Mouse (Mus musculus) hindbrain, embryonic 12.5 days (tissue): ENCODE data around the gene Tfap2a. TPM values are rescaled to one million over a fixed set of nuclear protein-coding genes. Genes with fewer than 3 reads are reported as not detected.
A peak's percentile ranks its signal among the peaks of the same experiment; 100 is the strongest.

Source experiments
- ATAC-seq: fragments of 200-750 bp; cut with Nextera tagmentation; 2 replicates; pipeline ENCODE4 v1.8.0; 2017; ENCODE audit warnings: moderate TSS enrichment; ENCODE audit not compliant: low FRiP score
- H3K27ac ChIP-seq: fragments of 300-500 bp; sonication (generic); 2 replicates; pipeline ENCODE4 v1.5.1; 2016; ENCODE audit warnings: mild to moderate bottlenecking
- H3K27me3 ChIP-seq: fragments of 300-500 bp; sonication (generic); 2 replicates; pipeline ENCODE4 v1.6.1; 2016; ENCODE audit warnings: mild to moderate bottlenecking
- H3K36me3 ChIP-seq: fragments of 300-500 bp; sonication (generic); 2 replicates; pipeline ENCODE4 v1.6.1; 2016; ENCODE audit warnings: mild to moderate bottlenecking
- H3K4me1 ChIP-seq: fragments of 300-500 bp; sonication (generic); 2 replicates; pipeline ENCODE4 v1.6.1; 2016
- H3K4me2 ChIP-seq: fragments of 300-500 bp; sonication (generic); replicated peaks from 2 replicates; pipeline ENCODE4 v1.6.1; 2016; ENCODE audit warnings: mild to moderate bottlenecking
- H3K4me3 ChIP-seq: fragments of 300-500 bp; sonication (generic); 2 replicates; pipeline ENCODE4 v1.5.1; 2016; ENCODE audit warnings: mild to moderate bottlenecking
- H3K9ac ChIP-seq: fragments of 300-500 bp; sonication (generic); 2 replicates; pipeline ENCODE4 v1.6.1; 2016; ENCODE audit warnings: mild to moderate bottlenecking, moderate library complexity
- H3K9me3 ChIP-seq: fragments of 300-500 bp; sonication (generic); replicated peaks from 2 replicates; pipeline ENCODE4 v1.6.1; 2016; ENCODE audit warnings: mild to moderate bottlenecking
- WGBS: fragments of 180-500 bp; shearing (Covaris S2); methylation state at CpG from one replicate; pipeline ENCODE4 v1.1.7; 2016; 5-methylcytosine and 5-hydroxymethylcytosine counted together
- polyA plus RNA-seq: library from polyadenylated mRNA; unstranded; fragments of >200 nt; fragmentation: Nextera tagmentation; extraction: Ambion mirVana; gene quantifications from 2 replicates; pipeline ENCODE4 v1.2.1, GENCODE M21; 2016

The Tfap2a gene
- polyA plus RNA-seq, 1 experiment from 2014 or later: 20.5 TPM

DNA sequence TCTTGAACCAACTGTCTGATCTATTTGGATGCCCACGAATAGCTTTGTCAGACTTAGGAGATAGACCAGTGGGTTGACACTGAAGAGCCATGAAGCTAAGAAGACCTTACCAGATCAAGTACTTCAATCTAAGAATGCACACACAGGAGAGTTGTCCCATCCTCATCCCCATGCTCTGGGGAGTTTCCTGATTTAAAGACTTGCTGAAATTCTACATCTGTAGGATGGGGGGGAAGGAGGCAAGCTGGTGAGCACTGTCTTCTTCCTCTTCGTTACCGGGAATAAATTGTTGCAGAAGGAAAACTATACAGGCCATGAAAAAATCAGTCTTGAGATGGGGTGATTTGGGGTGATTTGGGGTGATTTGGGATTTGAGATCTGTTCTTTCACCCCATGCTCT is 30.5 kb downstream of the Tfap2a start:
- peaks cover 43% of the 10 kb centered on the region for H3K4me1 ChIP-seq
- WGBS: 4% methylated on average over 3 of the region's 3 CpGs

GRCm38 (mm10) chr13:40706612-40707011 is 31.6 kb downstream of the Tfap2a start:
- Histone ChIP-seq H3K9ac (no peak overlapping the region), H3K4me1 (peaks cover 45% of the 10 kb centered on the region), H3K36me3 (no peaks in the 10 kb centered on the region), H3K4me3 (no peak overlapping the region), H3K27ac (no peak overlapping the region), H3K27me3 (peaks cover 99% of the 10 kb centered on the region), H3K9me3 (no peaks in the 10 kb centered on the region), H3K4me2 (no peak overlapping the region)
- under 1% methylated on average over 5 of the region's 5 CpGs for WGBS
- no peak for ATAC-seq

More for the DNA sequence above, 30.5 kb downstream of the Tfap2a start:
- Histone ChIP-seq H3K4me2 (no peak overlapping the region), H3K4me3 (no peak overlapping the region), H3K27me3 (peaks cover 99% of the 10 kb centered on the region), H3K9ac (no peak overlapping the region), H3K27ac (no peak overlapping the region), H3K9me3 (no peaks in the 10 kb centered on the region), H3K36me3 (no peaks in the 10 kb centered on the region)
- ATAC-seq: no peak

DNA sequence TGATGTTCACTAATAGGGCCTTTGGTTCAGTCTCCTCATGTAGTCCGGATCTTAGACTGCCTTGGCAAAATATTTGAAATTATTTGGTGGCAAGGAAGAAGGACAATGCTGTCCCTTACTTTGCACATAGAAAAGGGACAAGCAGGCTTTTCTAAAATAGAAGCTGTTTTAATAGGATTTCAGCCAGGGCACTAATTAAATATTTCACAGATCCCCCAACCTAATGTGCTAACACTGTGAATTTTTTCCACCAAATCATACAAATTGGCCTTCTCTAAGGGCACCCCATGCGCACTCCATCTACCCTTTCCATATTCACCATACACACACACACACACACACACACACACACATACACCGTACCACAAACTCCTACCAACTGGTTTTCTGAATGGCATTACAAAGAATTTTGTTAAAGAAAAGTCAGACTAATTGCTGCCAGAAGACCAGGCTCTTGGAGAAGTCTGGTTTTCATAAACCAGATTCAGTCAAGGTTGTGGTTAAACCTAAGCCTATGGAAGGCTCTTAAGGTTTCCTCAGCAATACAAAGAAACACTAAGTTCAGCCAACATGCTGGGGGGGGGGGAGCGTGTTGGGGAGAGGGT is 32.3 kb downstream of the Tfap2a start:
- Histone ChIP-seq H3K27ac (0 out of 2 replicates have a peak overlapping the region, but pooled peaks have one; percentile 72), H3K9me3 (no peaks in the 10 kb centered on the region), H3K36me3 (no peaks in the 10 kb centered on the region), H3K27me3 (peaks cover 99% of the 10 kb centered on the region), H3K4me2 (no peak overlapping the region), H3K4me1 (peaks cover 41% of the 10 kb centered on the region), H3K4me3 (no peak overlapping the region), H3K9ac (no peak overlapping the region)
- 6% methylated on average over 4 of the region's 4 CpGs for WGBS
- no peak for ATAC-seq

DNA sequence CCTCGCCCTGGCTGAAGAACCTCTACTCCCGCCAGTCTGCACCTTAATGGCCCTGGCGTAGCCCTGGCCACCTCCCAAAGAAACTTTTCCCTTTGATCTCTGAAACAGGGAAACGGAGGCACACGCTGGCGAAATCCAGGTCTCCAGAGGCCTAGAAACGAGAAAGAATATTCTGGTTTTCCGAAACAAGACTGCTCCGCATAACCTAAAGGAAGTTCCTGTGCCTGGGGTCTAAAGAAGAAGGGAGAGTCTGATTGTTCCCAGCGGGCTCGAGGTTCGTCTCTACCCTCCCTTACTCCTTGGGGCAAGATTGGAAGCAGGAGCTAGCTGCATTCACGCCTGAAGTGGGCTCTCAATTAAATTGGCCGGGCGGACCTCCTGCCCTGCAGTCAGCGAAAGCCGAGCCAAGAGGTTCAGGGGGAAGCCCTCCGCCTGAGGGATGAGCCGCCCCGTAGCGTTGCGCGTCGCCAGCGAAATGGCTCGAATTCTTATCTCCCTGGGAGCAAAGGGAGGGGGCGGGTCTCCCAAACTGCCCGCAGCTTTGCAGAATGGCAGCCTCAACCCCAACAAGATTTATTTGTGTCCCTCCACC is 33.2 kb downstream of the Tfap2a start:
- H3K36me3 ChIP-seq: no peaks in the 10 kb centered on the region
- peak overlapping the region; percentile 45 for H3K4me2 ChIP-seq
- no peaks in the 10 kb centered on the region for H3K9me3 ChIP-seq
- WGBS: 0% methylated on average over 28 of the region's 28 CpGs
- peaks cover 38% of the 10 kb centered on the region for H3K4me1 ChIP-seq
- peak overlapping the region; percentile 72 for H3K27ac ChIP-seq
- peaks cover 99% of the 10 kb centered on the region for H3K27me3 ChIP-seq
- H3K4me3 ChIP-seq: peak overlapping the region; percentile 12; the same call in 1 of the 2 replicates
- H3K9ac ChIP-seq: no peak overlapping the region
- ATAC-seq: no peak

GRCm38 (mm10) chr13:40703982-40704501 is 34.1 kb downstream of the Tfap2a start:
- Histone ChIP-seq H3K27ac (peak overlapping the region; percentile 72), H3K4me2 (peak overlapping the region; percentile 45), H3K4me1 (peaks cover 30% of the 10 kb centered on the region), H3K9ac (no peak overlapping the region), H3K27me3 (peaks cover 96% of the 10 kb centered on the region), H3K9me3 (no peaks in the 10 kb centered on the region), H3K36me3 (no peaks in the 10 kb centered on the region), H3K4me3 (peak overlapping the region; percentile 12)
- WGBS: under 1% methylated on average over 38 of the region's 38 CpGs
- peak; percentile 88 for ATAC-seq

- 1% methylated on average over 19 of the region's 19 CpGs for WGBS
- H3K9ac ChIP-seq: no peak overlapping the region
- no peak overlapping the region for H3K4me3 ChIP-seq
- H3K4me1 ChIP-seq: peaks cover 26% of the 10 kb centered on the region
- H3K27me3 ChIP-seq: peaks cover 93% of the 10 kb centered on the region
- H3K4me2 ChIP-seq: peak overlapping the region; percentile 24
- H3K36me3 ChIP-seq: no peaks in the 10 kb centered on the region
- H3K27ac ChIP-seq: peak overlapping the region; percentile 72
- ATAC-seq: peak; percentile 11; the same call in 1 of the 2 replicates
- no peaks in the 10 kb centered on the region for H3K9me3 ChIP-seq
These were observed 34.9 kb downstream of the Tfap2a start for GRCm38 (mm10) chr13:40703123-40703797.

DNA sequence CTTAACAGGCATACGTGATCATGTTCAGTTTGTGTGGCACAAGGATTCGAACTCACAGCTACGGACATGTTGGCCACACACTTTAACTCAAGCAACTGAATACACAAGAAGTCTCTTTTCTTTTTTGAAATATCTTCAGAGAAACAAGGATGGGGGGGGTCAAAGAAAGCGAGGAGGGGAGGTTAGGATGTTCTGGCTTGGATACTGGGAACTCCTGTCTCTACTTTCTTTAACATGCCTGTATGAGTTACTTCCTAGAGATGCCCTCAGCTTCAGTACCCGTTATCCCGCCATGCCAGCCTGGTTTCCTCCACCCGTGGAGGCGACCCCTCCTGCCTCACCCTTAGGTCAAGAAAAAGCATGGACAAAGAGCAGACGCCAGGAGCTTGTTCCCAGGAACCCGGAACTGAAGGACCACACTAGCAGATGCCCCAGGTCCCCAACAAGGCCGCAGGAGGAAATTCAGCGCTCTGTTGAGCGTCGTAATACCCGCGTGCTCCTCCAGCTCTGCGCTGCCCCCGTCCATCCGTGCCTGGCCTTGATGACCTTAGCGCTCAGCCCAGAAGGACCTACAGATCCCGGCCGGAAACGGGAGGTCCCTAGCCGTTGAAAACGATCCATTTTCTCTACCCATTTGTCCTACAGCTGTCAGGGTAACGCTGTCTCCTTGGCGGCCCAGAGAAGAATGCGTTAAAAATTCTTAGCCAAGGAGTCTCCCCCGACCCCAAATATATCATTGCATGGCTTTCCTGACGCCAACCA is 35.6 kb downstream of the Tfap2a start:
- Histone ChIP-seq H3K27ac (peak overlapping the region; percentile 72), H3K9me3 (no peaks in the 10 kb centered on the region), H3K27me3 (peaks cover 93% of the 10 kb centered on the region), H3K4me3 (no peak overlapping the region), H3K4me2 (peak overlapping the region; percentile 24), H3K9ac (no peak overlapping the region), H3K36me3 (no peaks in the 10 kb centered on the region), H3K4me1 (peaks cover 26% of the 10 kb centered on the region)
- no peak for ATAC-seq
- WGBS: 5% methylated on average over 30 of the region's 30 CpGs

GRCm38 (mm10) chr13:40701691-40702090 is 36.5 kb downstream of the Tfap2a start:
- 3% methylated on average over 12 of the region's 12 CpGs for WGBS

GRCm38 (mm10) chr13:40685790-40686189 is 52.4 kb downstream of the Tfap2a start:
- Histone ChIP-seq H3K9me3 (no peaks in the 10 kb centered on the region), H3K4me2 (no peak overlapping the region), H3K27me3 (peaks cover 6% of the 10 kb centered on the region; the same call in 1 of the 2 replicates), H3K9ac (no peak overlapping the region), H3K36me3 (no peaks in the 10 kb centered on the region), H3K4me3 (no peak overlapping the region), H3K4me1 (no peaks in the 10 kb centered on the region), H3K27ac (no peak overlapping the region)
- no peak for ATAC-seq
- 97% methylated on average over 3 of the region's 3 CpGs for WGBS

More at GRCm38 (mm10) chr13:40701691-40702090, 36.5 kb downstream of the Tfap2a start:
- no peak overlapping the region for H3K9ac ChIP-seq
- peaks cover 26% of the 10 kb centered on the region for H3K4me1 ChIP-seq
- H3K9me3 ChIP-seq: no peaks in the 10 kb centered on the region
- H3K27me3 ChIP-seq: peaks cover 87% of the 10 kb centered on the region
- no peaks in the 10 kb centered on the region for H3K36me3 ChIP-seq
- H3K4me2 ChIP-seq: no peak overlapping the region
- no peak for ATAC-seq
- H3K27ac ChIP-seq: no peak overlapping the region
- H3K4me3 ChIP-seq: no peak overlapping the region

GRCm38 (mm10) chr13:40676730-40677129 is 61.4 kb downstream of the Tfap2a start:
- no peaks in the 10 kb centered on the region for H3K4me1 ChIP-seq
- ATAC-seq: no peak
- H3K27ac ChIP-seq: no peak overlapping the region
- no peaks in the 10 kb centered on the region for H3K9me3 ChIP-seq
- no peaks in the 10 kb centered on the region for H3K36me3 ChIP-seq
- no peaks in the 10 kb centered on the region for H3K27me3 ChIP-seq
- H3K4me3 ChIP-seq: no peak overlapping the region
- H3K9ac ChIP-seq: no peak overlapping the region
- H3K4me2 ChIP-seq: no peak overlapping the region
- WGBS: 45% methylated on average over 4 of the region's 4 CpGs
